Mouse (Mus musculus) gonadal fat pad, adult 2 months (tissue): ENCODE results near the gene Mup5. TPM values are rescaled to one million over a fixed set of nuclear protein-coding genes. Genes with fewer than 3 reads are reported as not detected.
"Not testable (repeated sequence)": the region's sequence is repeated elsewhere in the genome, so short reads cannot be mapped to it uniquely, and the experiment has no call there.

Source experiments
- DNase-seq: peaks from one replicate; pipeline ENCODE4 v3.0.0-alpha.2; 2012; ENCODE audit warnings: low read depth
- polyA plus RNA-seq: library from polyadenylated mRNA; depleted of rRNA; stranded (reverse); fragments of >200 nt; gene quantifications from 2 replicates; pipeline ENCODE4 v1.2.3, GENCODE M21; 2012; rRNA removed

The Mup5 gene
- polyA plus RNA-seq, result 0.20 and 0.51 TPM in 2 replicates

DNA sequence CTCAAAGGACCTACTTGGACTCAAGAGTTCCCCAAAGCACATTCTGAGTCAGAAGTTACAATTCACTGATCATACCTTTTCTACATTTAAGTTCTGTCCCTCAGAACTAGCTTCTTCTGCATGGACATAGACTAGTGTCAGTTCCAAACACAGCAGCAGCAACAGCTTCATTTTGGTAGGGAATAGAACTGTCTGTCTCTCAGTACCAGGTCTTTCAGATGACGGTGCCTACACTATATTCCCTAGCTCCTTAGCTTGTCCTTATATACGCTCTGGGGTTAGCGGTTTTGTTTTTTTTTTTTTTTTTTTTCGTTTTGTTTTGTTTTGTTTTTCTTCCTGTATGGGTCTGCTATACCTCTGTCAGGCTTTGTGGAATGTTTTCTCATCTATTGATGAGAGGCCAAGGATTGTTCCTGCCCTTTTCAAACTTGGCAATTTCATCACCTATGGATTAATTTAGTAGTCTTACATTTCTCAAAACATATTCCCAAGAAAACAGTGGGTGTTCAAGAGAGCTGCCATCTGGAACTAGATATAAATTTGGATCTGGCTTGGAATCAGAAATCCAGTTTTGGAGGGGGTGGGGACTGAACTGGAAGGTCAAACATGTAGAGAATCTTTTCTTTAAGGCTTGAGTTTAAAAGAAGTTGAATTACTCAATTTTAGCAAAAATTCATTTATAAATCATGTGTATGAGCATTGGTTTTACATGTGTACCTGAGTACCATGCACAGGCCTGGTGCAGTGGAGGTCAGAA, at the start of gene Mup5:
Gene Mup5, minus strand, starts transcription at position 282 of the 757 bp plus-strand sequence.
- DNase-seq, result no peak

DNA sequence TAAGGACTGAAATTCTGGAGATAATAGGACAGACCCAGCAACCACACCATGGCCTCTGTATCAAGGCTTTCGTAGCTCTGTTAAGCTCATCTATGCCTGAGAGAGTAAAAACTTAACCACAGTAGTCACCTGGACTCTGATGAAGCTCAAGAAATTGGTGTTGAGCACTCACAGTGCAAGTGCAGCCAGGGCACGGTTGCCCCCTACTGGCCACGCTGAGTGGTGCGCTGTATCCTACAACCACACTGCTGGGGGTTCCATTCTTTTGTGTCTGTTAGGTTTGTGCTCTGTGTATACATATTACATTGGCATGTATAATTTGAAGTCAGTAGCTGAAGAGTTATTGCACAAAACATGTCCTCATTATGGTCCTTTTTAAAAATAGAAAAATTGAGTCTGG, 23.1 kb upstream of the Mup5 start:
- DNase-seq, result no peak

DNA sequence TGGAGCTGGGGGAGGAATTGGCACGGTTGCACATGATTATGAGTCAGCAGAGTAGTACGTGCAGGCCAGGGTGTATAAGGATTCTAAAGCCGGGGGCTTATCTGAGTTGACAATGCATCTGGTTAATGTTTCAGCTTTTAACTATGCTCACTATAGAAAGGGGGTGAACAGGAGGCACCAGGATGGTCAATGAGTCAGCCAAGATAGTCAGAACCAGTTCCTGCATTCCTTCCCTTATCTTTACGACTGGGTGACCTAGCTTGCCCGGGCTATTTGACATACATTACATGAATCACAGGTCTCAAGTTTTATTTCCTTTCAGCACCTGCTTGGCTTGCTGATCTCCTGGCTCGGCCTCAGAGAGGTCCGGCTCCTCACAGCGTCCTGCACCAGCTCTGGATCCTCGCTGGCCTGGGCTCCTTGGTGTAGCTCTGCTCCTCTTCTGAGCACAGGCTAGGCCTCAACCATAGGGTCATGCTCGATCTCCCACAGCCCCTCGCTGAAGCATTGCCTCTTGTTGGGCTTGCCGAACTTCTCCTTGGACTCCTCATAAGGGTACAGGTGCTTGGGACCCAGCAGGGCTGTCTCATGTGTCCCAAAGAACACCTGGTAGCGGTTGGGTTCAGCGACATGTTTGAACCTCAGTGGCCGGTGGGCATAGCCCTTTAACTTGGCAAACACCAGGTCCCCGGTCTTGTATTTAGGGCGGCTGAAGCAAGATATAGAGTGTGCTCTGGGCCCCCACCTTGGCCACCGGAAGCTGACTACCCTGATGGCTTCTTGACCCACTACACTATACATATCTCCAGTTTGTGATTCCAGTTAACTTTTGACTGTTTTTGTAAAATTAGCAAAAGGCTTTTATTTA, 21.0 kb upstream of the Mup5 start:
- no peak for DNase-seq

DNA sequence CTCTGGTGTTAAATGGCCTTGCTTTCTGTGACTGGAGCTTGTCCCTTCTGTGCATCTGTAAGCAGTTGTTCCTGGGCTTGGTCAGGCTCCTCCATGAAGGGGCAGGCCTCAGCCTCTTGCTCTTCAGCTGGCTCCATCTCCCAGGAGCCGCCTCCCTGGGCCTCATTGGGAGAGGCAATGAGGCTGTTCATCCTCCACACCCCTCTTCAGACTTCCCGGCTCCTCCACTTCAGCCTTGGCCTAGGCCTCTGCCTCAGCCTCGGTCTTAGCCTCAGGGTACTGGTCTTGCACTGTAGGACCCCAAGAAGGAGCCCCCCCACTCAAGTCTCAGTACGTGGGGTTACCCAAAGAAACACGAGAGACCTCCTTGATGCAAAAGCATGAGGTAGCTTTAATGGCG, 20.3 kb upstream of the Mup5 start:
- no peak for DNase-seq

DNA sequence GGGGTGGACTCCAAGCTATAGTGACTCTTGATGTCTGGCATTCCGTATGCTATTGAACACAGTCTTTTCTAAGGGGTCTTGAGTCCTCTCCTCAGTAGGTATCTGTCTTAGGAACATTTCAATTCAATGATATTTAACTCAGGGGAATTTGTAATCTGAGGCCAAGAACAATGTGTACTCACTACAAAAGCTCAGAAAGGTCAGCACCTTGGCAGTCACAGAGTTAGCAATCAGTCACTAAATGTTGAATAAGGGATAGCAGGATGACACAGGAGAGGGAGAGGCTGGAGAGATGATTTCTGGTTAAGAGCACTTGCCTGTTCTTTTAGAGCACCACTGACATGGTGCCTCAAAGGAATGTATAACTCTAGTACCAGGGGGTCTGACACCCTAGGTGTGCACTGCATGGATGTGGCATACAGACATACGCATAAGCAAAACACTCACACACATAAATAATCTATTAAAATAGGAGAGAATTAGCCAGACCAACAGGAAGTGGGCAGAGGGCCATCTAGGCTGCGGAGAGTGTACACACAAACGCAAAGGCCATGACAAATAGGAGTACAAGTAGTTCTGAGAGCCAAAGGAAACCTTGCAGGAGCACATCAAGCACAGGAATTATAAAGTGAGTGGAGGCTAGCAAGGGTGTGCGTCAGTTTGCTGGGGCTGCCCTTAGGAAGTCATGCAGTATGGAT, 9.9 kb upstream of the Mup5 start:
- DNase-seq, result no peak

DNA sequence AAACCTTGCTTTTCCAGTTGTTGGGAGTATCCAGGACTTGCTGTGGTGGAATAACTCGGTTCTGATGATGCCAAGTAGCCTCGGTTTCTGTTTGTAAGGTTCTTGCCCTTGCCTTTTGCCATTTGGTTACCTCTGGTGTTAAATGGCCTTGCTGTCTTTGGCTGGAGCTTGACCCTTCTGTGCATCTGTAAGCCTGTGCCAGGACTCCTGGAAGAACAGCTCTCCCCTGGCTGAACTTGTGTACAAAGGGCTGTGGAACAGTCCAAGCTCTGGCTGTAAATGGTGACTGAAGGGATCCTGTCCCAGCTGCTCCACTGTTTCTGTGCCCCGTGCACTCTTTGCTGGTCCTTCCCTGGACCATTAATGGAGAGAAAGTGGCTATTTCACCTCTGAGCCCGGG, 5.8 kb downstream of the Mup5 start:
- DNase-seq, result no peak

DNA sequence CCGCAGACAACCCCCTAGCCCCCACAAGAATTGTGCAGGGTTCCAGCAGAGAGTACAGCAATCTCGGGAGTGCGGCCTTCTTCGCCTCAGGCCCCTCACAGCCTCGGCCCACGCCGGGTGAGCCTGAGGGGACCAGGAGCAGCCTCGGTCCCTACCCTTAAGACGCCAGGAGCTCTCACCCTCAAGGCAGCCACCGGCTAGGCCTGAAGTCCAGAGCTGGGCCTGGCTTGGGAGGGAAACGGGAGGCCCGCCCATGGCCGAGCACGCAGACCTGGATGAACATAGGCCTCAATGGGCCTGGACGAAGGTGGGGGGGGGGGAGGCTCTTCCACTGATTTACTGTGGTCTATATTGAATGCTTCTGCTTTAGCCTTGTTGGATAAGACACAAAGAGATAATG, 11.8 kb downstream of the Mup5 start:
- no peak for DNase-seq

DNA sequence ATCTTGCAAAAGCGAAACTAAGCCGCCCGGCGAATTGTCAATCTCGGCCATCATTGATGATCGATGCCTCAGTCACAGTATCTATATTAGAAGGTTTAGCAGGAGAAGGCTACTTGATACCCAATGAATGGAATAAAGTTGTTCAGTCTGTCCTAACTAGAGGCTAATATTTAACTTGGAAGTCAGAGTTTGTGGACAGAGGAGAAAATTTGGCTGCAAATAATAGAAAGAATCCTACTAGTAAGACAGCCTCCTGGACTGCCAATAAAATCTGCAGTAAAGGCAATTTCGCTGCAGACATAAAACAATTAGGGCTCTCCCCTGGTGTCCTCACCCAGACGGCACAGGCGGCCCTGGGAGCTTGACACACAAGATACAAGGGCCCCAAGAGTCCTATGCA, 12.5 kb downstream of the Mup5 start:
- DNase-seq, result not testable (repeated sequence)

DNA sequence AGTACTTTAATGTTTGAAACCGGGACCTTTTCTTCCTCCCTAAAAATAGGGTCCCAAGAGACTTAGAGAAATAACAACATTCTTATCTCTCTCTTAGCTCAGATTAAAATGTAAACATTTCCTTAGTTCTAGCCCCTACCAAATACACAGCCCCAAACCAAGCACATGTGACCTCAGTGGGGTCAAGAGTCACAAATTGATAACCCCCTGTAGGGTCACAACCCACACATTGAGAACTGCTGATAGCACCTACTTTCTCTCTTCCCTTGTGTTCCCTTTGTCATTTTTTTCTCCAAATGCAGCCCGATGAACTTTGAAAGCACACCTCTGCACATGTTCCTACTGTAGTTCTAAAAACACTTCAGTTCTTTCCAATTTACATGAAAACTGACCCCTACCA, 19.4 kb downstream of the Mup5 start:
- DNase-seq, result no peak

DNA sequence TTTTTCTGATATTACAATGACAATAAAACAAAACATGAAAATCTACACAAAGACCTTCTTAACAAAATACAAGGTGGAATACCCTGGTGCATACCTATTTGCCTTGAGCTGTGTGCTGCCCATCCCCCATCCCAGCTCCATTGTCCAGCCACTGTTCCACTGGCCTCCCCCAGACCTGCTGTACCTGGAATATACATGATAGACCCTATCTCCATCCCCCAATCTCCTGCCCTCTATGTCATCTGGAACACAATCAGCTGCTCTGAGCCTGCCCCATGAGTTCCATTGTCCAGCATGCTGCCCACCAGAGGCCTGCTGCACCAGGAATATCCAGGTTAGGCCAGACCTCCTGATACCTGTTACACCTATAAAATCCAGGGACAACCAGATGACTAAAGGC, 21.6 kb downstream of the Mup5 start:
- no peak for DNase-seq

DNA sequence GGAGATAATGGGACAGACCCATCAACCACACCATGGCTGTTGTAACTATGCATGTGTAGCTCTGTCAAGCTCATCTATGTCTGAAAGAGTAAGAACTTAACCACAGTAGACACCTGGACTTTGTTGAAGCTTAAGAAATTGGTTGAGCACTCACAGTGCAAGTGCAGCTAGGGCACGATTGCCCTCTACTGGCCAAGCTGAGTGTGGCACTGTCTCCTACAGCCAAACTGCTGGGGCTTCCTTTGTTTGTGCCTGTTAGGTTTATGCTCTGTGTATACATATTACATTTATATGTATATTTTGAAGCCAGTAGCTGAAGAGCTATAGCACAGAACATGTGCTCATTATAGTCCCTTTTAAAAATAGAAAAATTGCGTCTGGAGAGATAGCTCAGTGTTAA, 23.8 kb downstream of the Mup5 start:
- DNase-seq, result not testable (repeated sequence)

DNA sequence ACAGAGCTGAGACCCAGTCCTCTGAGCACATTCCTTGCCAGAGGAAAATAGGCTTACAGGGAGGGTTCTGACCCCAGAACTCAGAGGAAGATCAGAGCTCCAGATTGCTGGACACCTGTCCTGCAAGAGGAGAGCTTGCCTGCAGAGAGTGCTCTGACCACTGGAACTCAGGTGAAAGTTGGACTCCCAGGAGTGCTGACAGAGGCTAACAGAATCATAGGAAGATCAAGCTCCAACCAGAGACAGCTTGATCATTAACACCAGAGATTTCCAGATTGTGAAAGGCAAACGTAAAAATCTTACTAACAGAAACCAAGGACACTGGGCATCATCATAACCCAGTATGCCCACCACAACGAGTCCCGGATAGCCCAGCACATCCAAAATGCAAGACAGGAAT, 26.1 kb downstream of the Mup5 start:
- DNase-seq, result not testable (repeated sequence)

DNA sequence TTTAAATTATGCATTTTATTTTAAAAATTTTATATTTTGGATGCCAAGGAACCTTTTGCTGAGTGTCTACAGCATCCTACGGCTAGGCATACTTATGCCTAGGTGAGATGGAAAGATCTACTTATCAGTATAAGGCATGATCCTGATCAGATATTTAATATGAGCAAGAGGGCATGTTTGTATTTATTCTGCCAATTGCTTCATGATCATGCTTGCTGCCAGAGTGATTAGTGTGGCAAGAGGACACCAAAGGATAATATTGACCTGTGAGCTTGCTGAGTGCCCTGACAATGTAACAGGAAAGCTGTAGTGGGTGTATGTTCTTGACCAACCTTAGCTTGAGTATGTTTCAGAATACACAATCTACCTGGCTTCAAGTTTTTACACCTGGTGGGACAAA, 45.3 kb downstream of the Mup5 start:
- DNase-seq, result not testable (repeated sequence)

DNA sequence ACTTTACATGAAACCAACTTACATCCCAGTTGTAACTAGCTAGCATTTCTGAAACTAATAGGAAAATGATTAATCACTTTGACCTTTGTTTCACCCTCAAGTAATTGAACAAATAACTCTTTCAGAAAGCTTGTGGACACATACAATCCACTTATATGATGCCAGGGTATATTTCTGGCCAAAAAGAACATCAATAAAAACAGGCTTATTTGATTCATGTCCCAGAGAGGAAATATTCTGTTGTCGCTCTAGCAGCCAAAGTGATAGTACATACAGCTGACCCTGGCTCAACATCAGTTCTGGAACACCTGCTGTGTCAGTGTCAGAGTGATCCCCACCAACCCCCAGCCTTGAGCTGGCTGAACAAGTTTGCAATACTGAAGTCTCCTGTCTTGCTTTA, 50.8 kb downstream of the Mup5 start:
- DNase-seq, result not testable (repeated sequence)

DNA sequence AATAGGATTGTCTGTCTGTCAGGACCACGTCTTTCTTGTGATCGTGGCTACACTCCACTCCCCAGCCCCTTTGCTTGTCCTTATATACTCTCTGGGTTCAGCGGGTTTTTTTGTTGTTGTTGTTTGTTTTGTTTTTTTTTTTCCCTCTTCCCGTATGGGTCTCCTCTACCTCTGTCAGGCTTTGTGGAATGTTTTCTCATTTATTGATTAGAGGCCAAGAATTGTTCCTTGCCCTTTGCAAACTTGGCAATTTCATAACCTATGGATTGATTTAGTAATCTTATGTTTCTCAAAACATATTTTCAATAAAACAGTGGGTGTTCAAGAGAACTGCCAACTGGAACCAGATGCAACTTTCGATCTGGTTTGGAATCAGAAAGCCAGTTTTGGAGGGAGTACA, 52.9 kb downstream of the Mup5 start, which contains the start of gene Mup19:
Gene Mup19, minus strand, starts transcription at position 101 of the 400 bp plus-strand sequence.
- DNase-seq, result not testable (repeated sequence)

Other genes starting within 250 kb of the Mup5 start
- gene Mup17, start 239.4 kb downstream of the Mup5 start, polyA plus RNA-seq, result not detected in 2 replicates
- gene Mup18, start 161.1 kb downstream of the Mup5 start, polyA plus RNA-seq, result not detected in 2 replicates
- not detected in 2 replicates for gene Mup19, start 53.0 kb downstream of the Mup5 start, polyA plus RNA-seq
- not detected in 2 replicates for gene Mup20, start 218.9 kb upstream of the Mup5 start, polyA plus RNA-seq